Mouse (Mus musculus) testis, postnatal 14 days (tissue): ENCODE measurements at regions not wholly inside any gene's neighbourhood (a gene's known extent, or its start where the extent isn't known, plus 50 kb on each side); places are given as distances from the start of the nearest gene placed in this dataset.

Source experiments
- DNase-seq: peaks from one replicate; pipeline ENCODE4 v3.0.0; 2021; ENCODE audit warnings: low spot score

DNA sequence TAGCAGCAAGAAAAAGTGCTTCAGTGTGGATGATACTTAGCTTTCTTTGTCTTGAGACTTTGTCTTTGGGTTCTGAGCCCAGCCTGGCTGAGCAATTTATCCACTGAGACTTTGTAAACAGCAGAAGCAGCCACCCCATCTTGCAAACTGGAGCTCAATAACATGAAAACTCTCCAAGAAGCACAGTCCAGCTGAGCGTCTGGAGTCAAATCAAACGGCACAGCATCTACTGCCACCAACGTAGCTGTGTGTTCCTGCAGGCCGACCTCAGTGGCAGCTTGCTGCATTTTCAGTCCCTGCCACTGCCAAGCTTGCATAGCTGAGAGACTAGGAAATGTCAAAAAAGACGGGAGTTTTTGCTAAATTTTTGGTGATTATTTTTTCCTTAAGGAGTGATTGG, 68.8 kb upstream of the Galnt17 start:
- DNase-seq = no peak

DNA sequence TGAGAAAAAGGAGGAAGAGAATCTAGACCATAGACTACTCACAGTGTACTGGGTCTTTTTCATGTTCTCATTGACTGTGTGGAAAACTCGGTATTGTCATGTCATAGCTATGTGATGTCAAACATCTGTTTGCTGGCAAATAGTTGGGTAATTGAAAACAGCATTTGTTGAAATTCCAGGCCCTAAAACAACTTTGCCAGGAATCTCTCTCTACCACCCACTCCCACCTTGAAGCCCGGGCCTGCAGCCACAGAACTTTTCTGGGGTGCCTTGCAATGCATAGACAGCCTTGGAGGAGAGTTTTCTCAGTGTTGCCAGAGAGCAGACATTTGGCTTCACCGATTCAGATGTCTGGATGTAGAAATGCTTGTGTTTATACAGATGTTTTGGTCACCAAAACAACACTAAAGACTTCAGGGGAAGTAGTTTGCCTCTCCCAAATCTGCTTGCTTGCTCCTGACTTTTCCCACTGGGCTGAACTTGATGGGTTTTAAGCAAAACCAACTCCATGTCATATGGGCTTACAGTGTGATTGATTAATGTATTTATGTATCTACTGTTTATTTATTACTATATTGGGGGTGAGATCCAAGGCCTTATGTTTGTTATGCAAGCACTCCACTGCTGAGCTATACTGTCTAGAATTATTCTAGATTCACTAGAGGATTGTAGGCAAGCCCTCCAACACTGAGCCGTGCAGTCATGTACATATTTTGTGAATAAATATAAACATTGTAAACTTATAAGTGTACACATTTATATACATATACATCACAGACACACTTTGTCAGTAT, 63.2 kb upstream of the Galnt17 start:
- no peak for DNase-seq

DNA sequence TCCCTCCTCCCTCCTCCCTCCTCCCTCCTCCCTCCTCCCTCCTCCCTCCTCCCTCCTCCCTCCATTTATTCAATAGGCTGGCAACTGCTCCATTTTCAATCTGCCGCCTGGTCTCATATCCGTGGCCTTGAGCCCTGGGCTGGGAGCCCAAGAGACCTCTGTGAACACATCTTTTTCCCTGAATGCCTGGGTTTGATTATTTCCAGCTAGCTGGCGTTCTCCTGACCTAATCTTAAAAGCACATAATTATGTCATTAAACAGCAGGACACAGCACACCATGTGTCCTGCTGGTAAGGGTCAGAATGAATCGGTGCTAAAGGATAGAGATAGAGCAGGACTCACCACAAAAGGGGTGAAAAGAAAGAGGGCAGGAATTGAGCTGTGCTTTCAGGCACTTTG, 59.2 kb upstream of the Galnt17 start:
- peak; percentile 20 for DNase-seq

DNA sequence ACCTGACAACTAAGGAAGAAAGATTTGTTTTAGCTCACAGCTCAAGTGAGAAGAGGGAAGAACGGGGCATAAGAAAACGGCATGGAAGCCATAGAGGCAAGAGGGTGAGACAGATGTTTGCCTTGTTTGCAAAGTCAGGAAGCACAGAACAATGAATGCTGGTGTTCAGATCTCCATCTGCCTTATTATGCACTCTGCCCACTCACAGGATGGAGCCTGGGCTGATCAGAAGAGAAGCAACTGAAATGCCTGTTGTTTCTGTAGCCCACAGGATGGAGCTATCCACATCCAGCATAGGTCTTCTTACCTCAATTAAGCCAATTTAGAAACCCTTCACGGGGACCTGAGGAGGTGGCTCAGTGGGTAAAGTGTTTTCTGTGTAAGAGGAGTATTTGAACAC, 51.5 kb upstream of the Galnt17 start:
- DNase-seq = no peak
